ENCODE assay signal across 27 mouse cellular contexts in the genomic region with DNA sequence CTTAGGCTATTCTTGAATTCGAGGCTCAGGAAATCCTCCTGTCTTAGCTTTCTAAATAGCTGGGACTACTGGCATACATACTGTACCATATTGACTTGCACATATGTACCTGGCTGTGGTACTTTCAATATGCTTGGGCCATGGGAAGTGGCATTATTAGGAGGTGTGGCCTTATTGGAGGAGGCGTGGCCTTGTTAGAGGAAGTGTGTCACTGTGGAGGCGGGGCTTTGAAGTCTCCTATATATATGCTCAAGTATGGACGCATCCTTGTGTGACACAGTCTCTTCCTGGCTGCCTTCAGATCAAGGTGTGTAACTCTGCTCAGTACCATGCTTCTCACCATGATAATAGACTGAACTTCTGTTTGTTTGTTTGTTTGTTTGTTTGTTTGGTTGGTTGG. TPM values are rescaled to one million over a fixed set of nuclear protein-coding genes. Genes with fewer than 3 reads are reported as not detected.
A peak's percentile ranks its signal among the peaks of the same experiment; 100 is the strongest.
DNase-seq lines count a peak whose midpoint lies in the region; ATAC-seq lines count a peak whose summit lies in the region.
"Had no signal": no experiment of that assay in that cellular context is flagged by ENCODE, and none has a peak within 500 bp of the region (broad histone marks: within the 10 kb centered on the region; RNA-seq: fewer than 3 reads in every experiment).

No protein-coding gene starts in this region.

- no peak overlapping the region for H3K27ac ChIP-seq in forebrain, embryonic 13.5 days
- H3K27ac ChIP-seq: embryonic facial prominence, embryonic 12.5 days; embryonic facial prominence, embryonic 15.5 days; forebrain, embryonic 15.5 days; heart, embryonic 10.5 days; heart, embryonic 13.5 days; hindbrain, embryonic 12.5 days; hindbrain, embryonic 15.5 days; intestine, embryonic 15.5 days had no signal

- no peak for ATAC-seq in CD4-positive, CD25-positive, alpha-beta regulatory T cell, adult 4 months
- ATAC-seq in forebrain, embryonic 13.5 days: no peak
- ATAC-seq: activated CD4-positive, CD25-positive, alpha-beta regulatory T cell, adult 4 months; forebrain, embryonic 15.5 days; intestine, embryonic 15.5 days; Patski had no signal

- peak; percentile 18 for DNase-seq in CD4-positive, CD25-positive, alpha-beta regulatory T cell, adult 2 months (ENCODE audit: low read depth, low spot score)
- DNase-seq in R1 (ENCODE audit: low read depth, low spot score): peak; percentile 57
- peak; percentile 39 for DNase-seq in splenic B cell, adult 2 months (ENCODE audit: low read depth, low spot score)
- DNase-seq in adrenal gland, postnatal 4 days (ENCODE audit: low spot score in 2 of 2): no peak
- DNase-seq: adrenal gland, postnatal 10 days; adrenal gland, postnatal 36 days; cerebellum, adult 11 months; cerebellum, adult 2 months; cerebellum, adult 9-11 months; cerebellum, postnatal 25 days; gastrocnemius, postnatal 25 days; heart, adult 18-20 months; kidney, adult 11 months had no signal

- WGBS in forebrain, embryonic 13.5 days: 98% methylated on average over 4 of the region's 4 CpGs

- H3K9me3 ChIP-seq in forebrain, embryonic 13.5 days (replicated peaks): no peaks in the 10 kb centered on the region
- H3K9me3 ChIP-seq: embryonic facial prominence, embryonic 12.5 days; embryonic facial prominence, embryonic 15.5 days; forebrain, embryonic 15.5 days; G1E; heart, embryonic 10.5 days; heart, embryonic 13.5 days; hindbrain, embryonic 12.5 days; hindbrain, embryonic 15.5 days; intestine, embryonic 15.5 days had no signal

- H3K4me1 ChIP-seq in forebrain, embryonic 13.5 days: no peaks in the 10 kb centered on the region
- H3K4me1 ChIP-seq: embryonic facial prominence, embryonic 12.5 days; forebrain, embryonic 15.5 days; hindbrain, embryonic 12.5 days had no signal

- no peaks in the 10 kb centered on the region for H3K36me3 ChIP-seq in splenic B cell, adult 2 months (ENCODE audit: control insufficient read depth, insufficient read depth, low read length, poor library complexity, severe bottlenecking)
- H3K36me3 ChIP-seq in forebrain, embryonic 13.5 days (ENCODE audit: poor library complexity, severe bottlenecking): no peaks in the 10 kb centered on the region
- H3K36me3 ChIP-seq: embryonic facial prominence, embryonic 12.5 days; embryonic facial prominence, embryonic 15.5 days; forebrain, embryonic 15.5 days; heart, embryonic 10.5 days; heart, embryonic 13.5 days; hindbrain, embryonic 12.5 days; hindbrain, embryonic 15.5 days; intestine, embryonic 15.5 days had no signal

- H3K4me2 ChIP-seq in forebrain, embryonic 13.5 days: no peak overlapping the region
- H3K4me2 ChIP-seq: embryonic facial prominence, embryonic 12.5 days; embryonic facial prominence, embryonic 15.5 days; forebrain, embryonic 15.5 days; heart, embryonic 13.5 days; hindbrain, embryonic 12.5 days; hindbrain, embryonic 15.5 days; intestine, embryonic 15.5 days had no signal

- no peak overlapping the region for H3K9ac ChIP-seq in forebrain, embryonic 13.5 days
- H3K9ac ChIP-seq: embryonic facial prominence, embryonic 12.5 days; embryonic facial prominence, embryonic 15.5 days; forebrain, embryonic 15.5 days; heart, embryonic 13.5 days; hindbrain, embryonic 12.5 days; hindbrain, embryonic 15.5 days; intestine, embryonic 15.5 days had no signal

- no peak overlapping the region for H3K4me3 ChIP-seq in forebrain, embryonic 13.5 days
- H3K4me3 ChIP-seq: embryonic facial prominence, embryonic 12.5 days; embryonic facial prominence, embryonic 15.5 days; forebrain, embryonic 15.5 days; heart, embryonic 10.5 days; heart, embryonic 13.5 days; hindbrain, embryonic 12.5 days; hindbrain, embryonic 15.5 days; intestine, embryonic 15.5 days had no signal

- H3K27me3 ChIP-seq in splenic B cell, adult 2 months (ENCODE audit: control insufficient read depth, insufficient read depth, low read length, poor library complexity, severe bottlenecking): no peaks in the 10 kb centered on the region
- H3K27me3 ChIP-seq in forebrain, embryonic 13.5 days: no peaks in the 10 kb centered on the region
- H3K27me3 ChIP-seq: CH12.LX; embryonic facial prominence, embryonic 12.5 days; embryonic facial prominence, embryonic 15.5 days; forebrain, embryonic 15.5 days; heart, embryonic 13.5 days; hindbrain, embryonic 12.5 days; hindbrain, embryonic 15.5 days; intestine, embryonic 15.5 days; Patski had no signal

RNA-seq across cellular contexts. Expression of a gene that starts 18.0 kb away (rescaled TPM):
- 1 to 10 TPM; 3.7 to 3.9 TPM for polyA plus RNA-seq in CD4-positive, CD25-positive, alpha-beta regulatory T cell, adult 4 months (2017; shearing (Covaris generic))
- polyA plus RNA-seq in forebrain, embryonic 13.5 days (2015; fragmentation: Nextera tagmentation; extraction: Ambion mirVana): 6.3 and 6.9 TPM in 2 replicates
- 10 to 100 TPM; 26.1 to 26.2 TPM for total RNA-seq in adrenal gland, postnatal 4 days (2021)

Comparison
In these comparisons a context has a peak if more than half of its experiments do, and no peak if none do; other contexts are left out.
1. DNase-seq: peak in CD4-positive, CD25-positive, alpha-beta regulatory T cell, adult 2 months (single experiment), R1 (single experiment) and splenic B cell, adult 2 months (single experiment); none in adrenal gland, postnatal 4 days (0 of 2).